Mouse (Mus musculus) hindlimb bud, embryonic 11.5 days (tissue): ENCODE data around the gene Rsbn1l.

Experiments
- DNase-seq: peaks from one replicate; pipeline ENCODE4 v3.0.0-alpha.2; 2012; ENCODE audit warnings: low read depth, low spot score; ENCODE audit errors: extremely low spot score

Gene Rsbn1l

GRCm38 (mm10) chr5:20956298-20956697 lies at the start of gene Rsbn1l:
Gene Rsbn1l (minus strand): TSS chr5:20956398.
- DNase-seq = no peak

- no peak for DNase-seq
These were observed 46.5 kb upstream of the Rsbn1l start for GRCm38 (mm10) chr5:21002723-21003122.

GRCm38 (mm10) chr5:21001622-21002315 lies 45.6 kb upstream of the Rsbn1l start:
- DNase-seq = no peak

- DNase-seq = no peak
These were observed 42.2 kb upstream of the Rsbn1l start for GRCm38 (mm10) chr5:20998427-20998826.

GRCm38 (mm10) chr5:20997555-20997954 lies 41.4 kb upstream of the Rsbn1l start:
- DNase-seq = no peak

GRCm38 (mm10) chr5:20990062-20990809 lies 34.0 kb upstream of the Rsbn1l start:
- no peak for DNase-seq

- DNase-seq = no peak
These were observed 30.1 kb upstream of the Rsbn1l start for GRCm38 (mm10) chr5:20986271-20986670.

GRCm38 (mm10) chr5:20983505-20983904 lies 27.3 kb upstream of the Rsbn1l start:
- DNase-seq = no peak

- no peak for DNase-seq
These were observed 18.5 kb upstream of the Rsbn1l start for GRCm38 (mm10) chr5:20974690-20975089.

- DNase-seq = no peak
These were observed 17.8 kb upstream of the Rsbn1l start for GRCm38 (mm10) chr5:20973999-20974398.

- no peak for DNase-seq
These were observed 16.9 kb upstream of the Rsbn1l start for GRCm38 (mm10) chr5:20973069-20973468.

- no peak for DNase-seq
These were observed 12.8 kb upstream of the Rsbn1l start for GRCm38 (mm10) chr5:20968963-20969362.

GRCm38 (mm10) chr5:20968493-20968892 lies 12.3 kb upstream of the Rsbn1l start:
- no peak for DNase-seq

- DNase-seq = no peak
These were observed 11.7 kb upstream of the Rsbn1l start for GRCm38 (mm10) chr5:20967942-20968341.

GRCm38 (mm10) chr5:20964446-20964845 lies 8.2 kb upstream of the Rsbn1l start:
- no peak for DNase-seq

- no peak for DNase-seq
These were observed 7.1 kb upstream of the Rsbn1l start for GRCm38 (mm10) chr5:20963295-20963694.

- no peak for DNase-seq
These were observed 4.7 kb upstream of the Rsbn1l start for GRCm38 (mm10) chr5:20960927-20961326.

GRCm38 (mm10) chr5:20955114-20955835 lies 923 bp downstream of the Rsbn1l start:
- no peak for DNase-seq

- no peak for DNase-seq
These were observed 3.8 kb downstream of the Rsbn1l start for GRCm38 (mm10) chr5:20952337-20952925.

- DNase-seq = peak; percentile 80
These were observed 4.4 kb downstream of the Rsbn1l start for GRCm38 (mm10) chr5:20951666-20952281.
